Mouse (Mus musculus) midbrain, postnatal 0 days (tissue): ENCODE results near the gene Sh3glb1. TPM values are rescaled to one million over a fixed set of nuclear protein-coding genes. Genes with fewer than 3 reads are reported as not detected.

Experiments used
- ATAC-seq: fragments of 200-750 bp; cut with Nextera tagmentation; 2 replicates; pipeline ENCODE4 v1.8.0; 2017; ENCODE audit warnings: moderate number of reproducible peaks, mild to moderate bottlenecking, moderate TSS enrichment, moderate library complexity; ENCODE audit not compliant: low FRiP score
- DNase-seq: peaks from one replicate; pipeline ENCODE4 v3.0.0-alpha.2; 2015; ENCODE audit warnings: low spot score
- H3K27ac ChIP-seq: fragments of 300-500 bp; sonication (generic); 2 replicates; pipeline ENCODE4 v1.5.1; 2014; ENCODE audit warnings: low read depth, mild to moderate bottlenecking, low read length, mixed read lengths
- H3K27me3 ChIP-seq: fragments of 300-500 bp; sonication (generic); 2 replicates; pipeline ENCODE4 v1.6.1; 2014; ENCODE audit warnings: low read length, control low read depth, mixed read lengths; ENCODE audit not compliant: insufficient read depth
- H3K36me3 ChIP-seq: fragments of 300-500 bp; sonication (generic); 2 replicates; pipeline ENCODE4 v1.6.1; 2014; ENCODE audit warnings: low read length, control low read depth, mixed read lengths; ENCODE audit not compliant: insufficient read depth
- H3K4me1 ChIP-seq: fragments of 300-500 bp; sonication (generic); 2 replicates; pipeline ENCODE4 v1.6.1; 2014; ENCODE audit warnings: mild to moderate bottlenecking, control low read depth, antibody characterized with exemption, low read length, mixed read lengths; ENCODE audit not compliant: insufficient read depth
- H3K4me2 ChIP-seq: fragments of 300-500 bp; sonication (generic); 2 replicates; pipeline ENCODE4 v1.6.1; 2014; ENCODE audit warnings: low read depth, mild to moderate bottlenecking, low read length, mixed read lengths; ENCODE audit not compliant: poor library complexity, severe bottlenecking
- H3K4me3 ChIP-seq: fragments of 300-500 bp; sonication (generic); 2 replicates; pipeline ENCODE4 v1.5.1; 2014; ENCODE audit warnings: low read depth, mild to moderate bottlenecking, low read length, moderate library complexity
- H3K9ac ChIP-seq: fragments of 300-500 bp; sonication (generic); replicated peaks from 2 replicates; pipeline ENCODE4 v1.6.1; 2014; ENCODE audit warnings: mild to moderate bottlenecking, low read length, moderate library complexity, mixed read lengths; ENCODE audit not compliant: poor library complexity, severe bottlenecking
- H3K9me3 ChIP-seq: fragments of 300-500 bp; sonication (generic); 2 replicates; pipeline ENCODE4 v1.6.1; 2016; ENCODE audit warnings: low read length, control low read depth
- CTCF ChIP-seq: IDR thresholded peaks from 2 replicates; pipeline ENCODE4 v1.5.1; 2016; ENCODE audit warnings: antibody characterized with exemption, mild to moderate bottlenecking
- WGBS: fragments of 180-500 bp; shearing (Covaris S2); extraction: QIAGEN DNeasy Blood & Tissue Kit; methylation state at CpG from one replicate; pipeline ENCODE4 v1.1.7; 2014; 5-methylcytosine and 5-hydroxymethylcytosine counted together
- polyA plus RNA-seq: library from polyadenylated mRNA; unstranded; fragments of >200 nt; fragmentation: Nextera tagmentation; extraction: Ambion mirVana; gene quantifications from 2 replicates; pipeline ENCODE4 v1.2.1, GENCODE M21; 2015
- total RNA-seq: library from RNA; depleted of rRNA; stranded (reverse); fragments of >200 nt; gene quantifications from 2 replicates; pipeline ENCODE4 v1.2.3, GENCODE M21; 2014

The Sh3glb1 gene
- total and polyA plus RNA-seq, 2 experiments from 2014 or later, result 96.5 to 130 TPM

GRCm38 (mm10) chr3:144715901-144716300 lies 4.2 kb downstream of the Sh3glb1 start:
- Histone ChIP-seq H3K36me3 (peaks cover 6% of the 10 kb centered on the region; the same call in 1 of the 2 replicates), H3K4me1 (peaks cover 6% of the 10 kb centered on the region), H3K27ac (no peak overlapping the region), H3K9me3 (no peaks in the 10 kb centered on the region), H3K9ac (no peak overlapping the region), H3K4me2 (no peak overlapping the region), H3K27me3 (no peaks in the 10 kb centered on the region), H3K4me3 (no peak overlapping the region)
- no peak for TF ChIP-seq CTCF
- 76% methylated on average over 9 of the region's 9 CpGs for WGBS
- no peak for DNase-seq
- ATAC-seq, result no peak

- no peak for TF ChIP-seq CTCF
- no peak overlapping the region for H3K27ac ChIP-seq
- peaks cover 6% of the 10 kb centered on the region for H3K4me1 ChIP-seq
- 84% methylated on average over 7 of the region's 7 CpGs for WGBS
- H3K36me3 ChIP-seq, result peaks cover 6% of the 10 kb centered on the region; the same call in 1 of the 2 replicates
- ATAC-seq (no peak), DNase-seq (no peak)
- H3K4me3 ChIP-seq, result no peak overlapping the region
- no peaks in the 10 kb centered on the region for H3K27me3 ChIP-seq
- H3K9ac ChIP-seq, result no peak overlapping the region
- no peak overlapping the region for H3K4me2 ChIP-seq
- no peaks in the 10 kb centered on the region for H3K9me3 ChIP-seq
These were observed 5.1 kb downstream of the Sh3glb1 start for GRCm38 (mm10) chr3:144715033-144715432.

GRCm38 (mm10) chr3:144714606-144715005 lies 5.5 kb downstream of the Sh3glb1 start:
- Histone ChIP-seq H3K36me3 (peaks cover 6% of the 10 kb centered on the region; the same call in 1 of the 2 replicates), H3K27ac (no peak overlapping the region), H3K4me3 (no peak overlapping the region), H3K4me1 (peaks cover 6% of the 10 kb centered on the region), H3K9ac (no peak overlapping the region), H3K27me3 (no peaks in the 10 kb centered on the region), H3K4me2 (no peak overlapping the region), H3K9me3 (no peaks in the 10 kb centered on the region)
- WGBS, result 85% methylated on average over 8 of the region's 8 CpGs
- TF ChIP-seq CTCF, result no peak
- no peak for ATAC-seq
- DNase-seq, result no peak

GRCm38 (mm10) chr3:144714126-144714525 lies 6.0 kb downstream of the Sh3glb1 start:
- 53% methylated on average over 7 of the region's 7 CpGs for WGBS
- Histone ChIP-seq H3K4me2 (no peak overlapping the region), H3K4me3 (no peak overlapping the region), H3K27ac (no peak overlapping the region), H3K9me3 (no peaks in the 10 kb centered on the region), H3K9ac (no peak overlapping the region), H3K36me3 (peaks cover 9% of the 10 kb centered on the region; the same call in 1 of the 2 replicates), H3K4me1 (peaks cover 6% of the 10 kb centered on the region), H3K27me3 (no peaks in the 10 kb centered on the region)
- no peak for TF ChIP-seq CTCF
- ATAC-seq (no peak), DNase-seq (no peak)

GRCm38 (mm10) chr3:144711607-144712206 lies 8.4 kb downstream of the Sh3glb1 start:
- H3K9me3 ChIP-seq, result no peaks in the 10 kb centered on the region
- no peaks in the 10 kb centered on the region for H3K27me3 ChIP-seq
- TF ChIP-seq CTCF, result no peak
- no peak for DNase-seq
- no peaks in the 10 kb centered on the region for H3K4me1 ChIP-seq
- H3K4me3 ChIP-seq, result no peak overlapping the region
- H3K9ac ChIP-seq, result no peak overlapping the region
- ATAC-seq, result no peak
- peaks cover 19% of the 10 kb centered on the region for H3K36me3 ChIP-seq
- H3K4me2 ChIP-seq, result no peak overlapping the region
- 80% methylated on average over 6 of the region's 6 CpGs for WGBS
- no peak overlapping the region for H3K27ac ChIP-seq

GRCm38 (mm10) chr3:144708612-144709011 lies 11.5 kb downstream of the Sh3glb1 start:
- Histone ChIP-seq H3K4me2 (no peak overlapping the region), H3K9ac (no peak overlapping the region), H3K27me3 (no peaks in the 10 kb centered on the region), H3K4me3 (no peak overlapping the region), H3K4me1 (no peaks in the 10 kb centered on the region), H3K9me3 (no peaks in the 10 kb centered on the region), H3K27ac (no peak overlapping the region), H3K36me3 (peaks cover 22% of the 10 kb centered on the region)
- ATAC-seq (no peak), DNase-seq (no peak)
- TF ChIP-seq CTCF, result no peak
- 94% methylated on average over 5 of the region's 5 CpGs for WGBS
